Mouse (Mus musculus) liver, embryonic 14.5 days (tissue): ENCODE results near the gene Dnajb6.

Source experiments
- CTCF ChIP-seq: IDR thresholded peaks from 2 replicates; pipeline ENCODE4 v1.5.1; 2016; ENCODE audit warnings: antibody characterized with exemption, low read depth, control low read depth
- EP300 ChIP-seq: IDR thresholded peaks from 2 replicates; pipeline ENCODE4 v1.6.1; 2016; ENCODE audit warnings: antibody characterized with exemption, low read depth

DNA sequence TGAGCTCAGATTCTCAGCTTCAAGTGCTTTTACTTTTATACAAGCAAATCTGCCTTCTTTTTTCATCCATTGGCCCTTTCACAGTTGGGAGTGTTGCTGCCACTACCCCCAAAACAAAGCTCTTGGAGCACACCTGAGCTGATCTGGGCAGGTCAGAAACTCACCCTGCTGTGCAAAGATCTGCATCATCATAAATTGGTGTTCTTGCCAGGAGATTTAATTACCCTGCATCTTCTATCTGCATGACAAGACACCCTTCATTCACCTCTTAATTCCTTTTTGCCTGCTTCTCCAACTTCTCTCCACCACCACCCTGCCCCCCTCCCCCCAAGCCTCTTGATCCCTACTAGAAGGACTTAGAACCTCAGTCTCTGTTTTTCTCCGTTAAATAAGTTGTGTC lies 14.3 kb upstream of the Dnajb6 start:
- TF ChIP-seq CTCF, result no peak
- no peak for TF ChIP-seq EP300
